Mouse (Mus musculus) ovary, postnatal 36 days (tissue): Measurements from ENCODE around the gene Txnrd2.

ENCODE experiments used
- DNase-seq: peaks from one replicate; pipeline ENCODE4 v3.0.0; 2022; ENCODE audit warnings: low spot score, mixed read lengths

Txnrd2 gene

GRCm38 (mm10) chr16:18451486-18452181, 25.4 kb downstream of the Txnrd2 start:
- peak; percentile 22 for DNase-seq

GRCm38 (mm10) chr16:18452361-18452862, 26.2 kb downstream of the Txnrd2 start:
- no peak for DNase-seq

- no peak for DNase-seq
These were observed 27.7 kb downstream of the Txnrd2 start for GRCm38 (mm10) chr16:18453846-18454245.

GRCm38 (mm10) chr16:18455407-18455806, 29.2 kb downstream of the Txnrd2 start:
- no peak for DNase-seq

- no peak for DNase-seq
These were observed 32.5 kb downstream of the Txnrd2 start for GRCm38 (mm10) chr16:18458661-18459060.

GRCm38 (mm10) chr16:18459335-18459954, 33.3 kb downstream of the Txnrd2 start:
- no peak for DNase-seq

GRCm38 (mm10) chr16:18459955-18460370, 33.8 kb downstream of the Txnrd2 start:
- no peak for DNase-seq

- no peak for DNase-seq
These were observed 34.6 kb downstream of the Txnrd2 start for GRCm38 (mm10) chr16:18460826-18461225.

GRCm38 (mm10) chr16:18462031-18462430, 35.8 kb downstream of the Txnrd2 start:
- no peak for DNase-seq

GRCm38 (mm10) chr16:18462598-18462997, 36.4 kb downstream of the Txnrd2 start:
- DNase-seq, result no peak

- no peak for DNase-seq
These were observed 38.1 kb downstream of the Txnrd2 start for GRCm38 (mm10) chr16:18464271-18464670.

GRCm38 (mm10) chr16:18470829-18471228, 44.6 kb downstream of the Txnrd2 start:
- DNase-seq, result no peak

GRCm38 (mm10) chr16:18471381-18471955, 45.3 kb downstream of the Txnrd2 start:
- DNase-seq, result no peak

- DNase-seq, result no peak
These were observed 45.8 kb downstream of the Txnrd2 start for GRCm38 (mm10) chr16:18471976-18472375.

- DNase-seq, result no peak
These were observed 46.2 kb downstream of the Txnrd2 start for GRCm38 (mm10) chr16:18472416-18472815.

- no peak for DNase-seq
These were observed 46.8 kb downstream of the Txnrd2 start for GRCm38 (mm10) chr16:18472976-18473375.

GRCm38 (mm10) chr16:18474021-18474420, 47.8 kb downstream of the Txnrd2 start:
- DNase-seq, result no peak

- no peak for DNase-seq
These were observed 51.8 kb downstream of the Txnrd2 start for GRCm38 (mm10) chr16:18477996-18478395.

GRCm38 (mm10) chr16:18479667-18480066, 53.5 kb downstream of the Txnrd2 start:
- DNase-seq, result no peak

GRCm38 (mm10) chr16:18480933-18481485, 54.8 kb downstream of the Txnrd2 start:
- no peak for DNase-seq

GRCm38 (mm10) chr16:18482431-18482830, 56.2 kb downstream of the Txnrd2 start:
- DNase-seq, result no peak

GRCm38 (mm10) chr16:18483839-18484238, 57.7 kb downstream of the Txnrd2 start:
- no peak for DNase-seq

GRCm38 (mm10) chr16:18484386-18484785, 58.2 kb downstream of the Txnrd2 start:
- DNase-seq, result no peak
